Mouse (Mus musculus): ENCODE results near the gene Slc9a8. TPM values are rescaled to one million over a fixed set of nuclear protein-coding genes. Genes with fewer than 3 reads are reported as not detected.

The Slc9a8 gene
- polyA plus RNA-seq, 1 experiment from 2014 or later: 15.1 TPM

DNA sequence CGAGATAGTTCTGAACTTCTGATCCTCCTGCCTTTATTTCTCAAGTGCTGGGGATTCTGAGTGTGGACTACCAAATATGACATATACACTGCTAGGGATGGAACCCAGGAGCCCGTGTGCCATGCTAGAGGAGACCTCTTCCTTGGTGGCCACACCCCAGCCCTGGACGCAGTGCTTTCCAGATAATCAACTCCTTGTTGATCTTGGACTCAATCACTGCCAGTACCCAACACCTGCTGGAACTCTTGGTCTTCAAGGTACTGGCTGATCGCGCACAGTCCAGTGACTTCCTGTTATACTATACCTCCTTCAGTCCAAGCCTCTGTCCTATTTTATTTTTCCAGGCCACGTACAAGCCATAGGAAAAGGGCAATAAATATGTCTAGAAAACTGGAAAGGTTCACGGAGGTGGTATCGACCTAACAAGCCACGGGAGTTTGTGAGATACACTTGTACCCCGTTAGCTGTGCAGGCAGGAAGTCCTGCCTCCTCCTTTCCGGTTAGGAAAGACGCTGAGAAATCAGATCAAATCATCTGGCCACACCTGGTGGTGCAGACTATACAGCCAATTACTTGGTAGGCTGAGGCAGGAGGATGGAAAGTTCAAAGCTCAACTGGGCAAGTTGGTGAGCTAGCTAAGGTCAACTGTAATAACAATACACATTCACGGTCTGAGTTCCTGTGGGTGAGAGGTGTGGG, 81.2 kb downstream of the Slc9a8 start:
- Histone ChIP-seq H3K27ac (ENCODE audit: low read length) (peak overlapping the region; percentile 88), H3K4me2 (ENCODE audit: low read depth, low read length) (peak overlapping the region; percentile 67), H3K4me3 (ENCODE audit: low read depth, low read length) (peak overlapping the region; percentile 94), H3K4me1 (ENCODE audit: control insufficient read depth, low read depth, low read length) (peaks cover 29% of the 10 kb centered on the region), H3K36me3 (ENCODE audit: control insufficient read depth, insufficient read depth) (peaks cover 4% of the 10 kb centered on the region; the same call in 1 of the 2 replicates), H3K9ac (ENCODE audit: low read depth, low read length) (peak overlapping the region; percentile 95), H3K9me3 (replicated peaks; ENCODE audit: control insufficient read depth, low read length) (no peaks in the 10 kb centered on the region), H3K27me3 (ENCODE audit: control insufficient read depth, insufficient read depth, low read depth, low read length) (no peaks in the 10 kb centered on the region)
- WGBS (ENCODE audit: insufficient replicate concordance): 30% methylated on average over 13 of the region's 13 CpGs
- ATAC-seq (ENCODE audit: low read depth): peak; percentile 52

DNA sequence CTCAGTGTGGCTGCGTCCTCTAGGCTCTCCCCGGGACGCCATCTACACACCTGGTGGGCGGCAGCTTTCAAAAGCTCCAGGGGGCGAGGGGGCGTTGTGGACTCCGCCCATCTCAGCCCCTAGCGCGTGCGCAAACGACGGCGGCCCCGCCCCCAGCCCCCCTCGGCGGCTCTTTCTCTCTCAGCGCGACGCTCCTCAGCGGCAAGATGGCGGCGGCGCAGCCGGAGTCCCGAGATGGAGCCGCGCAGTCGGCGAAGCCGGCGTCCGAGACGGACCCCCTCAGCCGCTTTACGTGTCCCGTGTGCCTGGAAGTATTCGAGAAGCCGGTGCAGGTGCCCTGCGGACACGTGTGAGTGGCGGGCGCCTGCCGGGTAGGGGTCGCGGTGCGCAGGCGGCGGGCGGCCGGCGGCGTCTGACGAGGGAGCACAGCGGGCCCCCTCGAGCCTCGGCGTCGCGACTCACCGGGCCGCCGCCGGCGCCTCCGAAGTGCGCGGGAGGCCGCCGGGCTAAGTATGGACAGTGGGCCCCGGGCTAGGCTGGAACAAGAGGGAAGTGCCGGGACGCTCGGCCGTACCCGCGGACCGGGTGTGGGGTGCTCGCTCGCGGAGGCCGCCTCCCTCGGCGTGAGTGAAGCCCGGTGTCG, 81.9 kb downstream of the Slc9a8 start:
- peaks cover 4% of the 10 kb centered on the region; the same call in 1 of the 2 replicates for H3K36me3 ChIP-seq (ENCODE audit: control insufficient read depth, insufficient read depth)
- H3K27me3 ChIP-seq (ENCODE audit: control insufficient read depth, insufficient read depth, low read depth, low read length): no peaks in the 10 kb centered on the region
- peak overlapping the region; percentile 94 for H3K4me3 ChIP-seq (ENCODE audit: low read depth, low read length)
- H3K4me1 ChIP-seq (ENCODE audit: control insufficient read depth, low read depth, low read length): peaks cover 29% of the 10 kb centered on the region
- H3K9ac ChIP-seq (ENCODE audit: low read depth, low read length): peak overlapping the region; percentile 95
- peak; percentile 81 for ATAC-seq (ENCODE audit: low read depth)
- no peaks in the 10 kb centered on the region for H3K9me3 ChIP-seq (replicated peaks; ENCODE audit: control insufficient read depth, low read length)
- WGBS (ENCODE audit: insufficient replicate concordance): under 1% methylated on average over 75 of the region's 85 CpGs
- peak overlapping the region; percentile 67 for H3K4me2 ChIP-seq (ENCODE audit: low read depth, low read length)
- H3K27ac ChIP-seq (ENCODE audit: low read length): peak overlapping the region; percentile 88

DNA sequence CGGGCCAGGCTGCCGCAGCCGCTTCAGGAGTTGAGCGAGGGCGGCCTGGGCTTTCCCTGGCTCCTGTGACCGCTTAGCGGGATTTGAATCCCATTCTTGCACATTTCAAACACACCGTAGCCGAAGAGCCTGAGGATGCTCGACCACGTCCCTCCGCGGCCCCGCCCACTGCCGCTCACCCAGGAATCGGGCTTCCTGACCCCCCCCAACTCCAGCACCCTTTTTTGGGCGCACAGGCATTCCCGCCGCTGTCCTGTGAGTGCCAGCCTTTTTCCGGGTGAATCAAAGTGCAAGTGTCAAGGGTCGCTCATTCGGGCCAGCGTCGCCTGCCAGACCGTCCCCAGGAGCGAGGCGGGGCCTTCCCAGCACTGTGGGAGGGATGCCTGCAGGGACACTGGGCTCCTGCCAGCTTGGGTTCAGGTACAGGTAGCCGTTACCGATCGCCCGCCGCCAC, 82.4 kb downstream of the Slc9a8 start:
- no peaks in the 10 kb centered on the region for H3K9me3 ChIP-seq (replicated peaks; ENCODE audit: control insufficient read depth, low read length)
- ATAC-seq (ENCODE audit: low read depth): peak; percentile 60

DNA sequence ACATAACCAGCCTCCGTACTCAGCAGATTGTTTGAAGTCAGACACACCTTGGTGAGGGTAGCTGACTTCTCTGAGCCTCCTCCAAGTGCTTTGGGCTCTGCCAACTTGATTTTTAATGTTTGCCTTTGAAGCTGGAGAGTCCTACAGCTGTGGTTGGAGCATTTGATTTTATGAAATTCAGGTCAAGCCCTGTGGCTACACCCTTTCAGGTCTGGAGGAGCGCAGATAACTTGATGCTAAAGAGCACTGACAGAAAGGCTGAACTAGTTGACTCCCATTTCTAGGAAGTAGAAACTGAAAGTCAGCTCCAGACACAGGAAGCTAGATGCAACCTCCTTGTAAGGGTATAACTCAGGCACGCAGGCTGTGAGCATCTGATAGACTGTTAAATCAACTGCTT, 83.6 kb downstream of the Slc9a8 start:
- Histone ChIP-seq H3K9ac (ENCODE audit: low read depth, low read length) (no peak overlapping the region; the same call in 1 of the 2 replicates), H3K9me3 (replicated peaks; ENCODE audit: control insufficient read depth, low read length) (no peaks in the 10 kb centered on the region), H3K4me2 (ENCODE audit: low read depth, low read length) (peak overlapping the region; percentile 67), H3K36me3 (ENCODE audit: control insufficient read depth, insufficient read depth) (peaks cover 8% of the 10 kb centered on the region), H3K4me3 (ENCODE audit: low read depth, low read length) (peak overlapping the region; percentile 14; the same call in 1 of the 2 replicates), H3K27me3 (ENCODE audit: control insufficient read depth, insufficient read depth, low read depth, low read length) (no peaks in the 10 kb centered on the region), H3K27ac (ENCODE audit: low read length) (peak overlapping the region; percentile 14), H3K4me1 (ENCODE audit: control insufficient read depth, low read depth, low read length) (peaks cover 32% of the 10 kb centered on the region)
- ATAC-seq (ENCODE audit: low read depth): peak; percentile 4; the same call in 1 of the 2 replicates
- 36% methylated on average over 3 of the region's 3 CpGs for WGBS (ENCODE audit: insufficient replicate concordance)

More for the DNA sequence above, 82.4 kb downstream of the Slc9a8 start:
- Histone ChIP-seq H3K4me2 (ENCODE audit: low read depth, low read length) (peak overlapping the region; percentile 67), H3K4me1 (ENCODE audit: control insufficient read depth, low read depth, low read length) (peaks cover 29% of the 10 kb centered on the region), H3K4me3 (ENCODE audit: low read depth, low read length) (peak overlapping the region; percentile 94), H3K9ac (ENCODE audit: low read depth, low read length) (peak overlapping the region; percentile 95), H3K27me3 (ENCODE audit: control insufficient read depth, insufficient read depth, low read depth, low read length) (no peaks in the 10 kb centered on the region), H3K36me3 (ENCODE audit: control insufficient read depth, insufficient read depth) (peaks cover 8% of the 10 kb centered on the region), H3K27ac (ENCODE audit: low read length) (peak overlapping the region; percentile 88)
- 2% methylated on average over 32 of the region's 32 CpGs for WGBS (ENCODE audit: insufficient replicate concordance)

DNA sequence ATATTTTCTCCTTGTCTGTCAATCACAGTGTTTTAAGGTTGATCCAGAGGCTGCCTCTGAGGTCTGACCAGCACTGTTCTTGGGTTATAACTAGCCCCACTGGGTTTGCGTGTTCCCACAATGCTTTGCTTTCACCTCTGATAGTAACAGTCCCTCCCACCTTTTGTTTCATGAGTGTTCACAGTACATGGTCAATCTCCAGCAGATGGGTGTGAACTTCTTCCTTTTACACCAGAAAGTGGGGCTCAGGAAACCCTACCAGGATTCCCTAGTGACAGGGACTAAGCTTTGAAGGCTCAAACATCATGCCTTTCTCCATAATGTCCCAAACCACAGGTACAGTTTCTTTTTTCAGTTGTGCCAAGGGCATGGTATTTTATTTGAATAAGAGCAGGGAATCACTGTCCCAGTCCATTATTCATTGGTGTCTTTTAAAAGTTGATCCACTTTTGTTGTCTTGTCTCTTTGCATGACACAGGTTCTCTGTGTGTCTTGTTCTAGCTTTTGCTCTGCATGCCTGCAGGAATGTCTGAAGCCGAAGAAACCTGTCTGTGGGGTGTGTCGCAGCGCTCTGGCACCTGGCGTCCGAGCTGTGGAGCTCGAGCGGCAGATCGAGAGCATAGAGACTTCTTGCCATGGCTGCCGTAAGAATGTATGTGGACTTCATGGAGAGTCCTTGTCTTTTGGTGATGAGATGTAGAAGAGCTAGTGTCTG, 85.2 kb downstream of the Slc9a8 start:
- Histone ChIP-seq H3K27me3 (ENCODE audit: control insufficient read depth, insufficient read depth, low read depth, low read length) (no peaks in the 10 kb centered on the region), H3K9me3 (replicated peaks; ENCODE audit: control insufficient read depth, low read length) (no peaks in the 10 kb centered on the region), H3K4me1 (ENCODE audit: control insufficient read depth, low read depth, low read length) (peaks cover 39% of the 10 kb centered on the region), H3K27ac (ENCODE audit: low read length) (no peak overlapping the region), H3K9ac (ENCODE audit: low read depth, low read length) (no peak overlapping the region), H3K4me3 (ENCODE audit: low read depth, low read length) (no peak overlapping the region), H3K4me2 (ENCODE audit: low read depth, low read length) (no peak overlapping the region), H3K36me3 (ENCODE audit: control insufficient read depth, insufficient read depth) (peaks cover 12% of the 10 kb centered on the region)
- no peak for ATAC-seq (ENCODE audit: low read depth)
- 86% methylated on average over 10 of the region's 10 CpGs for WGBS (ENCODE audit: insufficient replicate concordance)

DNA sequence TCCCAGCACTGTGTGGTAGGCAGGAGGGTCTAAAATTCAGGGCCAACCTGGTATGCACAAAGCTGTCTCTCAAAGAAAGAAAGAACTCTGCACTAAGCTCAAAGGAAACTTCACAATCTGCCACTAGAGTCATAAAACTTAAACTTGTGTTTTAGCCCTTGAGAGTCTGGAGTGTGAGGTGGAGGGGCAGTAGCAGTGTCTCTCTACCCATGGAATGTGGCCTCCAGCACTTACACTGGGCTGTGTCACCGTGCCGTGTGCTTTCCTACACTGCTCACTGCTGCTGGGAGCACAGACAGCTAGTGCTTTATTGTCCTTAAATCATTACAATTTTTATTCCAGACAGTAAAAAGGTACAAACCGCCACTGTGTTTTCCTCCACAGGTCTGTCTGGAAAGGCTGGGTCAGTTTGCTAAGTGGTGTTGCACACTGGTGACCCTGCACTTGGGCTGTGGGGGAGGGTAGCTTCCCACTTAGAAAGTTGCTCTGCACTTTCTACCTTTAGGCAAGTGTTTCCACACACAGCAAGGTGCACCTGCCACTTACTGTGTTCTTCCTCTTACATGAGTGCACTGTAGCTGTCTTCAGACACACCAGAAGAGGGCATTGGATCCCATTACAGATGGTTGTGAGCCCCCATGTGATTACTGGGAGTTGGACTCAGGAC, 86.3 kb downstream of the Slc9a8 start:
- H3K27me3 ChIP-seq (ENCODE audit: control insufficient read depth, insufficient read depth, low read depth, low read length): no peaks in the 10 kb centered on the region
- peaks cover 23% of the 10 kb centered on the region for H3K36me3 ChIP-seq (ENCODE audit: control insufficient read depth, insufficient read depth)
- ATAC-seq (ENCODE audit: low read depth): no peak
- no peak overlapping the region for H3K4me2 ChIP-seq (ENCODE audit: low read depth, low read length)
- H3K9me3 ChIP-seq (replicated peaks; ENCODE audit: control insufficient read depth, low read length): no peaks in the 10 kb centered on the region
- no peak overlapping the region for H3K4me3 ChIP-seq (ENCODE audit: low read depth, low read length)
- WGBS (ENCODE audit: insufficient replicate concordance): 79% methylated on average over 3 of the region's 3 CpGs
- H3K9ac ChIP-seq (ENCODE audit: low read depth, low read length): no peak overlapping the region
- peaks cover 34% of the 10 kb centered on the region for H3K4me1 ChIP-seq (ENCODE audit: control insufficient read depth, low read depth, low read length)
- no peak overlapping the region for H3K27ac ChIP-seq (ENCODE audit: low read length)

DNA sequence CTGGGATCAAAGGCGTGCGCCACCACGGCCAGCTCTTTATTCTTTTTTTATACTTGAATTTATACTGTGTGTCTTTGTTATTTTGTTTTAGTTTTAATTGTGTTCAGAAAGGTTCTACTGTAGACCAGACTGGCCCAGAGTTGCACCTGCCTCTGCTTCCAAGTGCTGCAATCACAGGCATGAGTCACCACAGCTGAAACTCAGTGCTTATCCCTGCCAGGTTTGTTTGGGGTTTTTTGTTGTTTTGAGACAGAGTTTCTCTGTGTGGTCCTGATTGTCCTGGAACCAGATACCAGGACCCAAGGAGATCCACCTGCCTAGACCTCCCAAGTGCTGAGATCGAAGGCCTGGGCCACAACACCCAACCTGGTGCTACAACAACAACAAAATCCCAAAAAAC, 87.1 kb downstream of the Slc9a8 start:
- WGBS (ENCODE audit: insufficient replicate concordance): 81% methylated on average over 4 of the region's 4 CpGs
- H3K4me2 ChIP-seq (ENCODE audit: low read depth, low read length): no peak overlapping the region
- H3K9me3 ChIP-seq (replicated peaks; ENCODE audit: control insufficient read depth, low read length): no peaks in the 10 kb centered on the region
- no peak overlapping the region for H3K4me3 ChIP-seq (ENCODE audit: low read depth, low read length)
- no peak overlapping the region for H3K27ac ChIP-seq (ENCODE audit: low read length)
- H3K36me3 ChIP-seq (ENCODE audit: control insufficient read depth, insufficient read depth): peaks cover 27% of the 10 kb centered on the region
- no peak overlapping the region for H3K9ac ChIP-seq (ENCODE audit: low read depth, low read length)
- no peaks in the 10 kb centered on the region for H3K27me3 ChIP-seq (ENCODE audit: control insufficient read depth, insufficient read depth, low read depth, low read length)
- peaks cover 34% of the 10 kb centered on the region for H3K4me1 ChIP-seq (ENCODE audit: control insufficient read depth, low read depth, low read length)
- ATAC-seq (ENCODE audit: low read depth): no peak

DNA sequence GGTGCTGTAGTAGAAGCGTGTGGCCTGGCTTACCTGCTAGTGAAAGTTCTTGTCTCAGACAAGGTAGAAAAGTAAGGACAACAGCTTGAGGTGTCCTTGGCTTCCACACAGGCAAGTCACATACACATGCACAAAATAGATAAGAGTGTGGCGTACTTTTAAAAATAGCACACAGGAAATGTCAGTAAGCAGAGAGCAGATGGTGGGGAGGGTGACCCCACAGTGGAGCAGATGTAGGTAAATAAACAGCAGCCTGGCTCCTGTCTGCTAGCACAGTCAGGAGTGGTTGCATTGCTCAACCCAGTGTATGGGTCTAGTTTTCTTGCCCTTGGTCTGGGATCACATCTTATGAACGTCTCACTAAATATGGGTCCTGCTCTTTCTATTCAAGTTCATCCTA, 89.0 kb downstream of the Slc9a8 start:
- H3K36me3 ChIP-seq (ENCODE audit: control insufficient read depth, insufficient read depth): peaks cover 44% of the 10 kb centered on the region

More for the DNA sequence above, 89.0 kb downstream of the Slc9a8 start:
- peak; percentile 73 for ATAC-seq (ENCODE audit: low read depth)
- no peaks in the 10 kb centered on the region for H3K9me3 ChIP-seq (replicated peaks; ENCODE audit: control insufficient read depth, low read length)
- no peak overlapping the region for H3K4me2 ChIP-seq (ENCODE audit: low read depth, low read length)
- H3K4me3 ChIP-seq (ENCODE audit: low read depth, low read length): no peak overlapping the region
- peaks cover 20% of the 10 kb centered on the region for H3K4me1 ChIP-seq (ENCODE audit: control insufficient read depth, low read depth, low read length)
- WGBS (ENCODE audit: insufficient replicate concordance): 18% methylated on average over 3 of the region's 3 CpGs
- H3K27ac ChIP-seq (ENCODE audit: low read length): peak overlapping the region; percentile 40; the same call in 1 of the 2 replicates
- no peaks in the 10 kb centered on the region for H3K27me3 ChIP-seq (ENCODE audit: control insufficient read depth, insufficient read depth, low read depth, low read length)
- H3K9ac ChIP-seq (ENCODE audit: low read depth, low read length): peak overlapping the region; percentile 13; the same call in 1 of the 2 replicates
